Mouse (Mus musculus): ENCODE data around the gene Ift81.

DNA sequence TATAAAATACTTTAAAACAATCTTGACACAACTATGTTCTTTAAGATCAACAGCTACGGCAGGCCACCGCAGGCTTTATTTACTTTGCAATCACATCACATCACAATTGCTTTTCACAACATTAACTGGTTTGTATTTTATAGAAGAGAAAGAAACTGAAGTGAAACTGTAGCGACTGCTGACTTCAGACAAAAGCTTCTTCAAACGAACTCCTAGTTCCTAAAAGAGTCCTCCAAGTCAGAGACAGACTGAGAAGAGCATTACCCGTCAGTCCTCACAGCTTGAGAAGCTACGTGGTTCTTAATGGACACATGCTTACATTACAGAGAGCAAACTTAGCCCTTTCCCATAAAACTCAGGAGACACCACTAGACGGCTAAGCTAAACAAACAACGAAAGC is 63.9 kb downstream of the Ift81 start:
- no peak; the same call in 1 of the 2 replicates for TF ChIP-seq CTCF (IDR thresholded peaks at IDR 0.05; ENCODE audit: low read depth)
- TF ChIP-seq EP300 (optimal IDR thresholded peaks at IDR 0.05): no peak
